Mouse (Mus musculus) forebrain, embryonic 13.5 days (tissue): ENCODE results near the gene Pi16. TPM values are rescaled to one million over a fixed set of nuclear protein-coding genes. Genes with fewer than 3 reads are reported as not detected.
"Not testable (repeated sequence)": the region's sequence is repeated elsewhere in the genome, so short reads cannot be mapped to it uniquely, and the experiment has no call there.

Experiments
- ATAC-seq: fragments of 200-750 bp; cut with Nextera tagmentation; 2 replicates; pipeline ENCODE4 v1.8.0; 2017
- H3K27ac ChIP-seq: fragments of 300-500 bp; sonication (generic); 2 replicates; pipeline ENCODE4 v1.5.1; 2015; ENCODE audit warnings: inconsistent platforms, mild to moderate bottlenecking, moderate library complexity
- H3K27me3 ChIP-seq: fragments of 300-500 bp; sonication (generic); 2 replicates; pipeline ENCODE4 v1.6.1; 2015; ENCODE audit warnings: mild to moderate bottlenecking, inconsistent platforms
- H3K36me3 ChIP-seq: fragments of 300-500 bp; sonication (generic); 2 replicates; pipeline ENCODE4 v1.6.1; 2015; ENCODE audit warnings: mild to moderate bottlenecking, inconsistent platforms; ENCODE audit not compliant: poor library complexity, severe bottlenecking
- H3K4me1 ChIP-seq: fragments of 300-500 bp; sonication (generic); 2 replicates; pipeline ENCODE4 v1.6.1; 2015; ENCODE audit warnings: inconsistent platforms
- H3K4me2 ChIP-seq: fragments of 300-500 bp; sonication (generic); 2 replicates; pipeline ENCODE4 v1.6.1; 2015; ENCODE audit warnings: inconsistent platforms, mild to moderate bottlenecking, moderate library complexity
- H3K4me3 ChIP-seq: fragments of 300-500 bp; sonication (generic); 2 replicates; pipeline ENCODE4 v1.5.1; 2015; ENCODE audit warnings: mild to moderate bottlenecking, inconsistent platforms
- H3K9ac ChIP-seq: fragments of 300-500 bp; sonication (generic); 2 replicates; pipeline ENCODE4 v1.6.1; 2015; ENCODE audit warnings: mild to moderate bottlenecking, inconsistent platforms
- H3K9me3 ChIP-seq: fragments of 300-500 bp; sonication (generic); replicated peaks from 2 replicates; pipeline ENCODE4 v1.6.1; 2016; ENCODE audit warnings: inconsistent platforms
- WGBS: fragments of 180-500 bp; shearing (Covaris S2); methylation state at CpG from one replicate; pipeline ENCODE4 v1.1.7; 2015; 5-methylcytosine and 5-hydroxymethylcytosine counted together
- polyA plus RNA-seq: library from polyadenylated mRNA; unstranded; fragments of >200 nt; fragmentation: Nextera tagmentation; extraction: Ambion mirVana; gene quantifications from 2 replicates; pipeline ENCODE4 v1.2.1, GENCODE M21; 2015

The Pi16 gene
- polyA plus RNA-seq, 1 experiment from 2014 or later, result 1.5 TPM

- Histone ChIP-seq H3K27ac (no peak overlapping the region), H3K4me3 (no peak overlapping the region), H3K4me1 (peaks cover 29% of the 10 kb centered on the region), H3K36me3 (peaks cover 6% of the 10 kb centered on the region), H3K9ac (0 out of 2 replicates have a peak overlapping the region, but pooled peaks have one; percentile 96), H3K9me3 (no peaks in the 10 kb centered on the region), H3K4me2 (no peak overlapping the region), H3K27me3 (no peaks in the 10 kb centered on the region)
- ATAC-seq, result no peak
- 84% methylated on average over 2 of the region's 2 CpGs for WGBS
These were observed 31.5 kb downstream of the Pi16 start for GRCm38 (mm10) chr17:29348996-29349395.

GRCm38 (mm10) chr17:29351056-29351455, 33.6 kb downstream of the Pi16 start:
- H3K27ac ChIP-seq, ATAC-seq, H3K36me3 ChIP-seq, H3K9ac ChIP-seq, H3K27me3 ChIP-seq, H3K4me3 ChIP-seq, H3K9me3 ChIP-seq, H3K4me2 ChIP-seq: not testable (repeated sequence)
- H3K4me1 ChIP-seq, result peaks cover 31% of the 10 kb centered on the region
- 60% methylated on average over 5 of the region's 5 CpGs for WGBS

GRCm38 (mm10) chr17:29355461-29355840, 38.0 kb downstream of the Pi16 start:
- H3K9ac ChIP-seq, result peak overlapping the region; percentile 68
- peak; percentile 64 for ATAC-seq
- H3K4me2 ChIP-seq, result peak overlapping the region; percentile 65
- 11% methylated on average over 5 of the region's 5 CpGs for WGBS
- no peaks in the 10 kb centered on the region for H3K9me3 ChIP-seq
- no peaks in the 10 kb centered on the region for H3K27me3 ChIP-seq
- H3K36me3 ChIP-seq, result no peaks in the 10 kb centered on the region
- peak overlapping the region; percentile 99 for H3K27ac ChIP-seq
- H3K4me1 ChIP-seq, result peaks cover 31% of the 10 kb centered on the region
- H3K4me3 ChIP-seq, result no peak overlapping the region

- H3K36me3 ChIP-seq, result no peaks in the 10 kb centered on the region
- peak overlapping the region; percentile 65 for H3K4me2 ChIP-seq
- H3K27me3 ChIP-seq, result no peaks in the 10 kb centered on the region
- WGBS, result 6% methylated on average over 17 of the region's 17 CpGs
- peak; percentile 57 for ATAC-seq
- H3K4me1 ChIP-seq, result peaks cover 31% of the 10 kb centered on the region
- H3K9me3 ChIP-seq, result no peaks in the 10 kb centered on the region
- peak overlapping the region; percentile 99 for H3K27ac ChIP-seq
- H3K9ac ChIP-seq, result peak overlapping the region; percentile 68
- H3K4me3 ChIP-seq, result peak overlapping the region; percentile 38
These were observed 38.5 kb downstream of the Pi16 start for GRCm38 (mm10) chr17:29355841-29356478.

- peaks cover 31% of the 10 kb centered on the region for H3K4me1 ChIP-seq
- peak overlapping the region; percentile 65 for H3K4me2 ChIP-seq
- H3K36me3 ChIP-seq, result no peaks in the 10 kb centered on the region
- H3K27ac ChIP-seq, result peak overlapping the region; percentile 99
- H3K27me3 ChIP-seq, result no peaks in the 10 kb centered on the region
- peak overlapping the region; percentile 38 for H3K4me3 ChIP-seq
- H3K9ac ChIP-seq, result peak overlapping the region; percentile 68
- H3K9me3 ChIP-seq, result no peaks in the 10 kb centered on the region
- peak; percentile 96 for ATAC-seq
- WGBS, result 0% methylated on average over 11 of the region's 11 CpGs
These were observed 39.0 kb downstream of the Pi16 start for GRCm38 (mm10) chr17:29356479-29356856.

GRCm38 (mm10) chr17:29356882-29357281, 39.4 kb downstream of the Pi16 start:
- Histone ChIP-seq H3K9ac (peak overlapping the region; percentile 68), H3K4me3 (peak overlapping the region; percentile 38), H3K27ac (peak overlapping the region; percentile 99), H3K27me3 (no peaks in the 10 kb centered on the region), H3K4me1 (peaks cover 31% of the 10 kb centered on the region), H3K9me3 (no peaks in the 10 kb centered on the region), H3K4me2 (peak overlapping the region; percentile 65), H3K36me3 (no peaks in the 10 kb centered on the region)
- no peak; the same call in 1 of the 2 replicates for ATAC-seq
- 0% methylated on average over 9 of the region's 9 CpGs for WGBS

- Histone ChIP-seq H3K9ac (no peak overlapping the region), H3K27me3 (no peaks in the 10 kb centered on the region), H3K4me1 (peaks cover 31% of the 10 kb centered on the region), H3K4me2 (no peak overlapping the region), H3K4me3 (no peak overlapping the region), H3K36me3 (no peaks in the 10 kb centered on the region), H3K27ac (no peak overlapping the region), H3K9me3 (no peaks in the 10 kb centered on the region)
- 56% methylated on average over 3 of the region's 3 CpGs for WGBS
- ATAC-seq, result no peak
These were observed 41.4 kb downstream of the Pi16 start for GRCm38 (mm10) chr17:29358928-29359327.

- Histone ChIP-seq H3K27me3 (no peaks in the 10 kb centered on the region), H3K27ac (no peak within 1 kb of the TSS), H3K9me3 (no peaks in the 10 kb centered on the region), H3K36me3 (no peaks in the 10 kb centered on the region), H3K4me3 (no peak within 1 kb of the TSS), H3K4me2 (no peak within 1 kb of the TSS), H3K4me1 (peaks cover 18% of the 10 kb centered on the region), H3K9ac (no peak within 1 kb of the TSS)
- ATAC-seq, result no peak
- 26% methylated on average over 5 of the region's 5 CpGs for WGBS
These were observed 43.3 kb downstream of the Pi16 start, which contains the start of gene Fgd2 for GRCm38 (mm10) chr17:29360761-29361221. TSS of gene Fgd2 (plus strand) at chr17:29360914.

GRCm38 (mm10) chr17:29361982-29362691, 44.7 kb downstream of the Pi16 start:
- Histone ChIP-seq H3K27ac (no peak overlapping the region), H3K9me3 (no peaks in the 10 kb centered on the region), H3K36me3 (no peaks in the 10 kb centered on the region), H3K4me1 (peaks cover 5% of the 10 kb centered on the region), H3K27me3 (no peaks in the 10 kb centered on the region), H3K4me3 (no peak overlapping the region), H3K4me2 (no peak overlapping the region), H3K9ac (no peak overlapping the region)
- WGBS, result 63% methylated on average over 8 of the region's 8 CpGs
- ATAC-seq, result no peak

GRCm38 (mm10) chr17:29363109-29363508, 45.6 kb downstream of the Pi16 start:
- Histone ChIP-seq H3K9ac (no peak overlapping the region), H3K4me3 (no peak overlapping the region), H3K9me3 (no peaks in the 10 kb centered on the region), H3K4me1 (no peaks in the 10 kb centered on the region), H3K36me3 (no peaks in the 10 kb centered on the region), H3K27me3 (no peaks in the 10 kb centered on the region), H3K27ac (no peak overlapping the region), H3K4me2 (no peak overlapping the region)
- 83% methylated on average over 8 of the region's 8 CpGs for WGBS
- ATAC-seq, result no peak

- ATAC-seq, result no peak
- H3K4me2 ChIP-seq, result no peak overlapping the region
- no peak overlapping the region for H3K9ac ChIP-seq
- H3K27ac ChIP-seq, result no peak overlapping the region
- H3K4me1 ChIP-seq, result peaks cover 4% of the 10 kb centered on the region; the same call in 1 of the 2 replicates
- H3K4me3 ChIP-seq, result no peak overlapping the region
- 90% methylated on average over 13 of the region's 13 CpGs for WGBS
- H3K27me3 ChIP-seq, result no peaks in the 10 kb centered on the region
- no peaks in the 10 kb centered on the region for H3K9me3 ChIP-seq
- no peaks in the 10 kb centered on the region for H3K36me3 ChIP-seq
These were observed 47.7 kb downstream of the Pi16 start for GRCm38 (mm10) chr17:29365105-29365621.

GRCm38 (mm10) chr17:29368726-29369125, 51.2 kb downstream of the Pi16 start:
- Histone ChIP-seq H3K4me2 (no peak overlapping the region), H3K27me3 (no peaks in the 10 kb centered on the region), H3K4me3 (no peak overlapping the region), H3K4me1 (peaks cover 4% of the 10 kb centered on the region; the same call in 1 of the 2 replicates), H3K9ac (no peak overlapping the region), H3K27ac (no peak overlapping the region), H3K36me3 (no peaks in the 10 kb centered on the region), H3K9me3 (no peaks in the 10 kb centered on the region)
- ATAC-seq, result no peak
- 26% methylated on average over 7 of the region's 7 CpGs for WGBS
